Mouse (Mus musculus): Measurements from ENCODE around the gene Ehd4. TPM values are rescaled to one million over a fixed set of nuclear protein-coding genes. Genes with fewer than 3 reads are reported as not detected.

The Ehd4 gene
- polyA plus RNA-seq, 1 experiment = 347 TPM

DNA sequence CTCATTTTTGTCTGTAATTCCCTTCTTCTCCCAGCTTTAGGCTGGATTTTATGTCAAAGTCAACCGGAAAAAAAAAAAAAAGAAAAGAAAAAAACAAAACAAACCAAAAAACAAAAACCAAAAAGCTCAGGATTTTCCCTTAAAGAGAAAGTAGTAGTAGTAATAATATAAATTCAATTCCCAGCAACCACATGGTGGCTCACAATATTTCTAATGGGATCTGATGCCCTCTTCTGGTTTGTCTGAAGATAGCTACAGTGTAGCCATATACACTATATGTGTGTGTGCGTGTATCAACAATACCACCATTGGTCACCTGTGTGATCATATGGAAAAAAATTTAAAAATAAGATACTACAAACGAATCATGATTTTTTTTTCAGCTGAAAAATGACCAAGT lies 15.0 kb upstream of the Ehd4 start:
- TF ChIP-seq CTCF (IDR thresholded peaks at IDR 0.05; ENCODE audit: low read depth, low read length) (no peak), POLR2A (IDR thresholded peaks at IDR 0.05; ENCODE audit: borderline replicate concordance, low read depth, low read length) (no peak)
- H3K27ac ChIP-seq (ENCODE audit: insufficient read depth, low read depth, low read length) = no peak overlapping the region
- H3K4me3 ChIP-seq (ENCODE audit: insufficient read depth, low read length) = no peak overlapping the region
- H3K4me1 ChIP-seq (ENCODE audit: control insufficient read depth, insufficient read depth, low read length) = peaks cover 7% of the 10 kb centered on the region; the same call in 1 of the 2 replicates

- Histone ChIP-seq H3K4me1 (ENCODE audit: control insufficient read depth, insufficient read depth, low read length) (peaks cover 7% of the 10 kb centered on the region; the same call in 1 of the 2 replicates), H3K27ac (ENCODE audit: insufficient read depth, low read depth, low read length) (no peak overlapping the region), H3K4me3 (ENCODE audit: insufficient read depth, low read length) (no peak overlapping the region)
- TF ChIP-seq CTCF (IDR thresholded peaks at IDR 0.05; ENCODE audit: low read depth, low read length) (no peak), POLR2A (IDR thresholded peaks at IDR 0.05; ENCODE audit: borderline replicate concordance, low read depth, low read length) (no peak)
These were observed 13.4 kb upstream of the Ehd4 start for GRCm38 (mm10) chr2:120167763-120168162.

DNA sequence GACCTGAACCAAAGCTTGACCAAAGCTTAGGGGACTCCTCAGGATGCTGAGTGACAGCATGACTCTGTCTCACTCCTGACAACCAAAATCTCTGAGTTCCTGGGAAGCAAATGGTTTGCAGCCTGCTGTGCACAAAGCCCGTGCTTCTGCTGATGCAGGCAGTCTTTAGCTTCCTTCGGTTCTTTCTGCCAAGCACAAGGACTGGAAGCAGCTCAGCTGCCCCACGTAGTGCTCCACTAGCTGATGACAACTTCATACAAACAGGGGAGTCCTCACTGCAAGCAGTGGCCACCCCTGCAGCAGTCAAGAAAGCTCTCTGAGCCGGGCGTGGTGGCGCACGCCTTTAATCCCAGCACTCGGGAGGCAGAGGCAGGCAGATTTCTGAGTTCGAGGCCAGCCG lies 11.1 kb upstream of the Ehd4 start:
- TF ChIP-seq CTCF (IDR thresholded peaks at IDR 0.05; ENCODE audit: low read depth, low read length) (no peak), POLR2A (IDR thresholded peaks at IDR 0.05; ENCODE audit: borderline replicate concordance, low read depth, low read length) (no peak)
- Histone ChIP-seq H3K4me1 (ENCODE audit: control insufficient read depth, insufficient read depth, low read length) (peaks cover 11% of the 10 kb centered on the region), H3K27ac (ENCODE audit: insufficient read depth, low read depth, low read length) (peak overlapping the region; percentile 41), H3K4me3 (ENCODE audit: insufficient read depth, low read length) (no peak overlapping the region)

- H3K4me3 ChIP-seq (ENCODE audit: insufficient read depth, low read length) = no peak overlapping the region
- peaks cover 26% of the 10 kb centered on the region for H3K4me1 ChIP-seq (ENCODE audit: control insufficient read depth, insufficient read depth, low read length)
- peak overlapping the region; percentile 96 for H3K27ac ChIP-seq (ENCODE audit: insufficient read depth, low read depth, low read length)
- TF ChIP-seq POLR2A (IDR thresholded peaks at IDR 0.05; ENCODE audit: borderline replicate concordance, low read depth, low read length) (no peak), CTCF (IDR thresholded peaks at IDR 0.05; ENCODE audit: low read depth, low read length) (no peak)
These were observed 5.0 kb upstream of the Ehd4 start for GRCm38 (mm10) chr2:120159434-120159833.

- TF ChIP-seq POLR2A (IDR thresholded peaks at IDR 0.05; ENCODE audit: borderline replicate concordance, low read depth, low read length) (no peak), CTCF (IDR thresholded peaks at IDR 0.05; ENCODE audit: low read depth, low read length) (no peak)
- H3K4me1 ChIP-seq (ENCODE audit: control insufficient read depth, insufficient read depth, low read length) = peaks cover 26% of the 10 kb centered on the region
These were observed 4.4 kb upstream of the Ehd4 start for GRCm38 (mm10) chr2:120158846-120159245.

GRCm38 (mm10) chr2:120158016-120158415 lies 3.6 kb upstream of the Ehd4 start:
- Histone ChIP-seq H3K4me3 (ENCODE audit: insufficient read depth, low read length) (no peak overlapping the region), H3K27ac (ENCODE audit: insufficient read depth, low read depth, low read length) (peak overlapping the region; percentile 96), H3K4me1 (ENCODE audit: control insufficient read depth, insufficient read depth, low read length) (peaks cover 26% of the 10 kb centered on the region)
- no peak for TF ChIP-seq CTCF (IDR thresholded peaks at IDR 0.05; ENCODE audit: low read depth, low read length)
- no peak for TF ChIP-seq POLR2A (IDR thresholded peaks at IDR 0.05; ENCODE audit: borderline replicate concordance, low read depth, low read length)

More at GRCm38 (mm10) chr2:120158846-120159245, 4.4 kb upstream of the Ehd4 start:
- peak overlapping the region; percentile 96 for H3K27ac ChIP-seq (ENCODE audit: insufficient read depth, low read depth, low read length)
- H3K4me3 ChIP-seq (ENCODE audit: insufficient read depth, low read length) = no peak overlapping the region

DNA sequence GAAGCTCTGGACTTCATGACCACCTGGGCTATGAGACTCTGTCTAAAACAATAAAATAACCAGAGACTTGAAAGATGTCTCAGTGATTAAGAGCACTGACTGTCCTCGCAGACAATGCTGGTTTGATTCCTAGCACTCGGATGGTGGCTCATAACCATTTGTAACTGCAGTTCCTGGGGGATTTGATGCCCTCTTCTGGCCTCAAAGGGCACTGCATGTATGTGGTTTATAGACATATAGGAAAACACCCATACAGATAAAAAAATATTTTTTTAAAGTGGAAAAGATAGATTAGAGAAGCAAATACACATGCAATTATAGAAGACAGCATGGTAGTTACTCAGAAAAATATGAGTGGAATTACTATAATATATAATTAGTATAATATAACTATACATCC lies 3.2 kb upstream of the Ehd4 start:
- Histone ChIP-seq H3K4me3 (ENCODE audit: insufficient read depth, low read length) (no peak overlapping the region), H3K27ac (ENCODE audit: insufficient read depth, low read depth, low read length) (peak overlapping the region; percentile 96), H3K4me1 (ENCODE audit: control insufficient read depth, insufficient read depth, low read length) (peaks cover 26% of the 10 kb centered on the region)
- no peak for TF ChIP-seq CTCF (IDR thresholded peaks at IDR 0.05; ENCODE audit: low read depth, low read length)
- TF ChIP-seq POLR2A (IDR thresholded peaks at IDR 0.05; ENCODE audit: borderline replicate concordance, low read depth, low read length) = no peak

- H3K27ac ChIP-seq (ENCODE audit: insufficient read depth, low read depth, low read length) = peak overlapping the region; percentile 63
These were observed 633 bp downstream of the Ehd4 start for GRCm38 (mm10) chr2:120153586-120154360.

DNA sequence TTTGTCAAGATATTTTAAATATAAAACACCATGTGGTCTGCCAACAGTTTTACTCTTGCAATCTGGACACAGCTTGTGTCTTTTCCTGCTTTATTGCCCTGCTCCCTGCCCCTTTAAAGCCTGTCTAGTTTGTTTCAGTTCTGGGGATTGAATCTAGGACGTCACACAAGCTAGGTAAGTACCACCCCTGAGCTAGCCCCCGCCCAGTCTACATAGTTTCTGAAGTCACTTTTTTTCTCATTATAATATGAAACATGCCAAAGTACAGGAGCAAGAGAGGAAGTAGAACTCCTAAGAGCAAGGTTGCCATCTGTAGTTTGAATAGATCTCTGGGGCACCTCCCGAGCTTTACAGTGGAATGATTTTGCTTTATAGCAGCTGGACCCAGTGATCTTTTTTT lies 3.8 kb downstream of the Ehd4 start:
- Histone ChIP-seq H3K4me1 (ENCODE audit: control insufficient read depth, insufficient read depth, low read length) (peaks cover 36% of the 10 kb centered on the region), H3K4me3 (ENCODE audit: insufficient read depth, low read length) (no peak overlapping the region), H3K27ac (ENCODE audit: insufficient read depth, low read depth, low read length) (no peak overlapping the region)
- TF ChIP-seq CTCF (IDR thresholded peaks at IDR 0.05; ENCODE audit: low read depth, low read length) = no peak
- no peak for TF ChIP-seq POLR2A (IDR thresholded peaks at IDR 0.05; ENCODE audit: borderline replicate concordance, low read depth, low read length)

More at GRCm38 (mm10) chr2:120153586-120154360, 633 bp downstream of the Ehd4 start:
- Histone ChIP-seq H3K4me3 (ENCODE audit: insufficient read depth, low read length) (peak overlapping the region; percentile 81), H3K4me1 (ENCODE audit: control insufficient read depth, insufficient read depth, low read length) (peaks cover 26% of the 10 kb centered on the region)
- TF ChIP-seq POLR2A (IDR thresholded peaks at IDR 0.05; ENCODE audit: borderline replicate concordance, low read depth, low read length) (no peak), CTCF (IDR thresholded peaks at IDR 0.05; ENCODE audit: low read depth, low read length) (no peak)

- Histone ChIP-seq H3K4me1 (ENCODE audit: control insufficient read depth, insufficient read depth, low read length) (peaks cover 31% of the 10 kb centered on the region), H3K4me3 (ENCODE audit: insufficient read depth, low read length) (no peak overlapping the region), H3K27ac (ENCODE audit: insufficient read depth, low read depth, low read length) (no peak overlapping the region)
- TF ChIP-seq CTCF (IDR thresholded peaks at IDR 0.05; ENCODE audit: low read depth, low read length) (no peak), POLR2A (IDR thresholded peaks at IDR 0.05; ENCODE audit: borderline replicate concordance, low read depth, low read length) (no peak)
These were observed 4.8 kb downstream of the Ehd4 start for GRCm38 (mm10) chr2:120149634-120150033.

All from bone marrow macrophage, adult 2 months (primary cell).